Comparison of ENCODE assay signal across 17 mouse cellular contexts in genomic region chr11:67599141-67599540, GRCm38 (mm10).
"Had no signal": no experiment of that assay in that cellular context is flagged by ENCODE, and none has a peak within 500 bp of the region (broad histone marks: within the 10 kb centered on the region; RNA-seq: fewer than 3 reads in every experiment).

No protein-coding gene starts in this region.

- H3K9me3 ChIP-seq: kidney, embryonic 15.5 days; limb, embryonic 10.5 days; liver, embryonic 12.5 days; lung, embryonic 15.5 days; stomach, embryonic 15.5 days had no signal

- H3K4me1 ChIP-seq: liver, embryonic 12.5 days; lung, embryonic 15.5 days had no signal

- DNase-seq: kidney, adult 2 months; kidney, postnatal 14 days; layer of hippocampus, adult 9-11 months; lung, postnatal 14 days; right cerebral cortex, postnatal 4 days; thymus, adult 2 months; thymus, postnatal 25 days had no signal

- H3K27ac ChIP-seq: kidney, embryonic 15.5 days; limb, embryonic 10.5 days; liver, embryonic 12.5 days; lung, embryonic 15.5 days; macrophage; stomach, embryonic 15.5 days had no signal

- H3K4me2 ChIP-seq: kidney, embryonic 15.5 days; liver, embryonic 12.5 days; lung, embryonic 15.5 days; midbrain, embryonic 11.5 days; stomach, embryonic 15.5 days had no signal

- H3K36me3 ChIP-seq: kidney, embryonic 15.5 days; limb, embryonic 10.5 days; liver, embryonic 12.5 days; lung, embryonic 15.5 days; stomach, embryonic 15.5 days had no signal

- H3K4me3 ChIP-seq: kidney, embryonic 15.5 days; limb, embryonic 10.5 days; liver, embryonic 12.5 days; lung, embryonic 15.5 days; megakaryocyte, embryonic 14.5 days; stomach, embryonic 15.5 days had no signal

- H3K27me3 ChIP-seq: kidney, embryonic 15.5 days; liver, embryonic 12.5 days; lung, embryonic 15.5 days; stomach, embryonic 15.5 days had no signal

- H3K9ac ChIP-seq: kidney, embryonic 15.5 days; liver, embryonic 12.5 days; lung, embryonic 15.5 days; stomach, embryonic 15.5 days had no signal

- ATAC-seq: intestine, embryonic 16.5 days; liver, embryonic 12.5 days; midbrain, embryonic 16.5 days had no signal
